Mouse (Mus musculus): ENCODE results near the gene Card19. TPM values are rescaled to one million over a fixed set of nuclear protein-coding genes. Genes with fewer than 3 reads are reported as not detected.

Gene Card19
- total RNA-seq, 2 experiments from 2014 or later: 11.1 to 12.9 TPM

DNA sequence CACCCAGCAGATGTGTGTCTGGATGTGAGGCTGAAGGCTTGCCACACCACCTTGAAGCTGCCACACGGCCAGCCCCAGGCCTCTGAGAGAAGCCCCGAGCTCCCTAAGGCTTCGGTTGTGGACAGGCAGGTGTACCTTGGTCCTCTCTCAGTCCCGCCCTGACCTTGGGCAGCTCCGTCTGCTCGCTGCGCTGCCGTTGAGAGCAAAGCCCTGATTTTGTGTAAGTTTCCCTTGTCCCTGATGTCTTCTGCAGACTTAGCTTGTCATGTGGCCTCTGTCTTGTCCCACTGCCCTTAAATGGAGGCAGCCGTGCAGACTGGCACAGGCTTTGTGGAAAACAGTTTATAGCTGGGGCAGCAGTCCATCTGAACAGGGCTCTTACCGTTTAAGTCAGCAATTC, 61.8 kb downstream of the Card19 start:
- intact Hi-C loops (cut with DNase I): no loop called here

More for the DNA sequence above, 61.8 kb downstream of the Card19 start:
- DNase-seq (ENCODE audit: extremely low spot score in 1 of 2, low spot score in 2 of 2): no peak

Other genes starting within 250 kb of the Card19 start
- 10 to 100 TPM; 95.2 to 96.8 TPM for gene Fam120a, start 248.0 kb downstream of the Card19 start, total RNA-seq (2021)
- gene Wnk2, start 68.0 kb downstream of the Card19 start, total RNA-seq (2021): 100 to 1,000 TPM; 112 to 116 TPM
- gene Ninj1, start 28.6 kb downstream of the Card19 start, total RNA-seq (2021): 10 to 100 TPM; 23.8 to 23.9 TPM
- gene Susd3, start 32.7 kb upstream of the Card19 start, total RNA-seq (2021): 1 to 10 TPM; 2.4 to 2.8 TPM
- 10 to 100 TPM in 1 of 2 experiments, 1 to 10 TPM in 1; 8.7 to 10.2 TPM for gene Fgd3, start 104.3 kb upstream of the Card19 start, total RNA-seq (2021)
- gene Bicd2, start 125.5 kb upstream of the Card19 start, total RNA-seq (2021): 10 to 100 TPM; 44.5 to 45.7 TPM
- gene Ippk, start 205.2 kb upstream of the Card19 start, total RNA-seq (2021): 10 to 100 TPM; 12.7 to 13.8 TPM